Mouse (Mus musculus) G1E (cell line): ENCODE results near the gene Myadm.

Experiments
- CTCF ChIP-seq: IDR thresholded peaks from 2 replicates; pipeline ENCODE4 v1.5.1; 2012; ENCODE audit warnings: low read depth, low read length, inconsistent platforms, mixed read lengths
- GATA1 ChIP-seq: IDR thresholded peaks from 2 replicates; pipeline ENCODE4 v1.6.1; 2012; ENCODE audit warnings: borderline replicate concordance, low read length, inconsistent platforms, mixed read lengths
- POLR2AphosphoS5 ChIP-seq: IDR thresholded peaks from 2 replicates; pipeline ENCODE4 v1.6.1; 2012; ENCODE audit warnings: low read depth, low read length, inconsistent platforms; ENCODE audit not compliant: insufficient replicate concordance
- TAL1 ChIP-seq: conservative IDR thresholded peaks from 2 replicates; pipeline ENCODE4 v1.6.1; 2012; ENCODE audit warnings: low read depth, low read length, inconsistent platforms, mixed read lengths

DNA sequence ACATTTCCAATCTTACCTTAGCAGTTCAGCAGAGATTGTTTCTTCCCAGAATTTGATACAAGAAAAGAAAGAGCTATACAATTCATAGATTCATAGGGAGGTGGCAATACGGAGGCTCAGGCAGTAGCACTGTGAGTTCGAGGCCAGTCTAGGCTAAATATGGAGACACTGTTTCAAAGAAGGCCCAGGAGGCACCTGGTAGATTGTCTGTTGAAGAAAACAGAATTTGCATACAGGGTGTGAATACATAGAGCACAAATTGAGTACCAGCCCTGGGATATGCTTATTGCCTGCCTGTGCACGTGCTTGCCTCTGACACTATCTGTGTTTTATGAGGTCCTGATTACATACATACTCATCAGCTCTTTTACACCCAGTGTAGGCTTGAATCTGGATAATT is 17.5 kb downstream of the Myadm start:
- TF ChIP-seq GATA1 (no peak), CTCF (no peak), TAL1 (no peak), POLR2AphosphoS5 (no peak)
